Mouse (Mus musculus) gastrocnemius, adult 2 months (tissue): ENCODE measurements around the gene Spaca3. TPM values are rescaled to one million over a fixed set of nuclear protein-coding genes. Genes with fewer than 3 reads are reported as not detected.

Experiments
- DNase-seq: peaks from one replicate; pipeline ENCODE4 v3.0.0; 2022
- H3K27ac ChIP-seq: fragments of 200-600 bp; 2 replicates; pipeline ENCODE4 v1.8.1; 2022; ENCODE audit warnings: mild to moderate bottlenecking
- H3K4me3 ChIP-seq: fragments of 200-600 bp; 2 replicates; pipeline ENCODE4 v1.8.1; 2022; ENCODE audit warnings: mild to moderate bottlenecking, moderate library complexity
- CTCF ChIP-seq: fragments of 200-600 bp; IDR thresholded peaks from 2 replicates; pipeline ENCODE4 v1.8.1; 2022; ENCODE audit warnings: antibody characterized with exemption, mild to moderate bottlenecking, moderate library complexity
- intact Hi-C: fragments of 180-260 bp; cut with DNase I; formaldehyde crosslinking; loops from one replicate; pipeline ENCODE4 v1.15.1; 2025
- total RNA-seq, 2 experiments: library from RNA; stranded (reverse); gene quantifications; 2 replicates each; pipeline ENCODE4 v1.2.3; 2021

Gene Spaca3
- total RNA-seq, 2 experiments from 2014 or later = not detected

DNA sequence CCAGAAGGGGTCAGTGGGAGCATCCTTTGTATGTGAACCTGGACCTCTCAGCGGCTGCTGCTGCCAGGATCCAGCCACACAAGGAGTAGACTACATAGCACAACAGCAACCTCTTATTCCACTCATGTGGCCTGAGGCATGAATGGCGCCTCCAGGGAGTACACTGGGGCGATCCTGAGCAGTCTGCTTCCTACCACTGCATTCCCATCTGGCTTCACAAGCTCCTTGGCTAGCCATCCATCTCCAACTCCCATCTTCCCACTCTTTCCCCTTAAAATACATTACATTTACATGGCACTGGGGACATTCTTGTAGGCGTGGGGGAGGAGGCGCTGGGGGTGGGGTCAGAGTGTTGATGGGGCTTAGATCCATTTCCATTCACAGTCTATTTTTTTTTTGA, 54.6 kb downstream of the Spaca3 start:
- intact Hi-C loops = no loop called here
- no peak for TF ChIP-seq CTCF
- no peak overlapping the region for H3K27ac ChIP-seq

GRCm38 (mm10) chr11:80913408-80914024, 55.4 kb downstream of the Spaca3 start:
- DNase-seq = no peak
- H3K4me3 ChIP-seq = no peak overlapping the region
- no peak overlapping the region for H3K27ac ChIP-seq
- intact Hi-C loops = no loop called here
- no peak for TF ChIP-seq CTCF

More for the DNA sequence above, 54.6 kb downstream of the Spaca3 start:
- no peak overlapping the region for H3K4me3 ChIP-seq
- DNase-seq = no peak

Other genes with a start within 250 kb of the Spaca3 start
- 1 to 10 TPM; 2.7 to 5.3 TPM for gene Myo1d, start 78.3 kb upstream of the Spaca3 start, total RNA-seq
- gene Tmem98, start 48.2 kb upstream of the Spaca3 start, total RNA-seq = 1 to 10 TPM in 1 of 2 experiments, under 1 TPM in 1; 0.87 to 1.3 TPM